Mouse (Mus musculus) frontal cortex, postnatal 10 days (tissue): ENCODE measurements around the gene Cul9.

Experiments used
- DNase-seq, 2 experiments: peaks; one replicate each; pipeline ENCODE4 v3.0.0; 2022; ENCODE audit warnings: low spot score in 2 of 2, mixed read lengths in 1 of 2

The Cul9 gene

GRCm38 (mm10) chr17:46553469-46553868, 7.3 kb upstream of the Cul9 start:
- no peak for DNase-seq

GRCm38 (mm10) chr17:46552841-46553423, 6.7 kb upstream of the Cul9 start:
- peak; percentile 87 to 88 for DNase-seq

- no peak for DNase-seq
Observed at GRCm38 (mm10) chr17:46552151-46552550, 6.0 kb upstream of the Cul9 start.

- DNase-seq = no peak
Observed at GRCm38 (mm10) chr17:46551369-46551768, 5.2 kb upstream of the Cul9 start.

- no peak for DNase-seq
Observed at GRCm38 (mm10) chr17:46550904-46551303, 4.7 kb upstream of the Cul9 start.

- DNase-seq = no peak
Observed at GRCm38 (mm10) chr17:46549642-46550041, 3.5 kb upstream of the Cul9 start.

- no peak for DNase-seq
Observed at GRCm38 (mm10) chr17:46549193-46549592, 3.0 kb upstream of the Cul9 start.

- DNase-seq = no peak
Observed at GRCm38 (mm10) chr17:46548741-46549140, 2.6 kb upstream of the Cul9 start.

GRCm38 (mm10) chr17:46547923-46548322, 1.7 kb upstream of the Cul9 start:
- no peak for DNase-seq

- DNase-seq = no peak
Observed at GRCm38 (mm10) chr17:46546995-46547394, 807 bp upstream of the Cul9 start.

- no peak for DNase-seq
Observed at GRCm38 (mm10) chr17:46546591-46546990, 403 bp upstream of the Cul9 start.

- DNase-seq = no peak
Observed at GRCm38 (mm10) chr17:46543661-46544060, 2.5 kb downstream of the Cul9 start.

- peak in 1 of 2 experiments; percentile 62 for DNase-seq
Observed at GRCm38 (mm10) chr17:46525579-46526307, 20.4 kb downstream of the Cul9 start.

- no peak for DNase-seq
Observed at GRCm38 (mm10) chr17:46525065-46525464, 21.1 kb downstream of the Cul9 start.

GRCm38 (mm10) chr17:46521963-46522668, 24.1 kb downstream of the Cul9 start:
- no peak for DNase-seq

- no peak for DNase-seq
Observed at GRCm38 (mm10) chr17:46521174-46521573, 25.0 kb downstream of the Cul9 start.

GRCm38 (mm10) chr17:46520385-46520979, 25.7 kb downstream of the Cul9 start:
- DNase-seq = no peak

GRCm38 (mm10) chr17:46519971-46520370, 26.2 kb downstream of the Cul9 start:
- DNase-seq = no peak

- no peak for DNase-seq
Observed at GRCm38 (mm10) chr17:46513329-46513728, 32.9 kb downstream of the Cul9 start.

GRCm38 (mm10) chr17:46511059-46511710, 35.0 kb downstream of the Cul9 start:
- no peak for DNase-seq

GRCm38 (mm10) chr17:46505617-46506016, 40.6 kb downstream of the Cul9 start:
- DNase-seq = no peak
